Mouse (Mus musculus): ENCODE results near the gene Dctn2.
"Not testable (repeated sequence)": the region's sequence is repeated elsewhere in the genome, so short reads cannot be mapped to it uniquely, and the experiment has no call there.

Gene Dctn2

GRCm38 (mm10) chr10:127312858-127313257 is 46.7 kb downstream of the Dctn2 start:
- DNase-seq (ENCODE audit: extremely low read depth, low read depth, low spot score) = no peak

- not testable (repeated sequence) for DNase-seq (ENCODE audit: extremely low read depth, low read depth, low spot score)
Measured at GRCm38 (mm10) chr10:127313516-127313915, 47.3 kb downstream of the Dctn2 start.

GRCm38 (mm10) chr10:127314950-127315349 is 48.8 kb downstream of the Dctn2 start:
- not testable (repeated sequence) for DNase-seq (ENCODE audit: extremely low read depth, low read depth, low spot score)

- DNase-seq (ENCODE audit: extremely low read depth, low read depth, low spot score) = no peak
Measured at GRCm38 (mm10) chr10:127317277-127317676, 51.1 kb downstream of the Dctn2 start.

- DNase-seq (ENCODE audit: extremely low read depth, low read depth, low spot score) = no peak
Measured at GRCm38 (mm10) chr10:127318009-127318408, 51.8 kb downstream of the Dctn2 start.

GRCm38 (mm10) chr10:127319969-127320368 is 53.8 kb downstream of the Dctn2 start:
- DNase-seq (ENCODE audit: extremely low read depth, low read depth, low spot score) = no peak

- DNase-seq (ENCODE audit: extremely low read depth, low read depth, low spot score) = no peak
Measured at GRCm38 (mm10) chr10:127321621-127322020, 55.5 kb downstream of the Dctn2 start, which contains the start of gene Arhgap9. Gene Arhgap9 (plus strand): TSS chr10:127321964.

GRCm38 (mm10) chr10:127322178-127322577 is 56.0 kb downstream of the Dctn2 start:
- DNase-seq (ENCODE audit: extremely low read depth, low read depth, low spot score) = no peak

GRCm38 (mm10) chr10:127322669-127323068 is 56.5 kb downstream of the Dctn2 start:
- no peak for DNase-seq (ENCODE audit: extremely low read depth, low read depth, low spot score)

GRCm38 (mm10) chr10:127323131-127323855 is 57.1 kb downstream of the Dctn2 start:
- no peak for DNase-seq (ENCODE audit: extremely low read depth, low read depth, low spot score)

- DNase-seq (ENCODE audit: extremely low read depth, low read depth, low spot score) = no peak
Measured at GRCm38 (mm10) chr10:127324495-127324894, 58.3 kb downstream of the Dctn2 start.

- DNase-seq (ENCODE audit: extremely low read depth, low read depth, low spot score) = no peak
Measured at GRCm38 (mm10) chr10:127325454-127326016, 59.4 kb downstream of the Dctn2 start.

GRCm38 (mm10) chr10:127326017-127326801 is 60.0 kb downstream of the Dctn2 start:
- DNase-seq (ENCODE audit: extremely low read depth, low read depth, low spot score) = no peak

GRCm38 (mm10) chr10:127326828-127327227 is 60.7 kb downstream of the Dctn2 start:
- DNase-seq (ENCODE audit: extremely low read depth, low read depth, low spot score) = no peak

GRCm38 (mm10) chr10:127327461-127328145 is 61.4 kb downstream of the Dctn2 start:
- DNase-seq (ENCODE audit: extremely low read depth, low read depth, low spot score) = no peak

- no peak for DNase-seq (ENCODE audit: extremely low read depth, low read depth, low spot score)
Measured at GRCm38 (mm10) chr10:127330212-127330611, 64.0 kb downstream of the Dctn2 start.

Data from fat pad, adult 2 months (tissue).